Mouse (Mus musculus) lung, adult 2 months (tissue): ENCODE data around the gene Dhcr24.

Experiments used
- CTCF ChIP-seq: fragments of 200-500 bp; IDR thresholded peaks from 2 replicates; pipeline ENCODE4 v1.5.1; 2011; ENCODE audit warnings: mild to moderate bottlenecking, low read length, control low read depth; ENCODE audit not compliant: insufficient read depth
- POLR2A ChIP-seq: fragments of 200-500 bp; IDR thresholded peaks from 2 replicates; pipeline ENCODE4 v1.6.1; 2011; ENCODE audit warnings: low read depth, mild to moderate bottlenecking, control low read depth, low read length, borderline replicate concordance; ENCODE audit errors: extremely low read depth

GRCm38 (mm10) chr4:106622030-106622493, 61.2 kb downstream of the Dhcr24 start, which contains the start of gene Ttc22:
- TF ChIP-seq CTCF (no peak), POLR2A (no peak)
